Mouse (Mus musculus): ENCODE measurements around the gene Utp4. TPM values are rescaled to one million over a fixed set of nuclear protein-coding genes. Genes with fewer than 3 reads are reported as not detected.
"Not testable (repeated sequence)": the region's sequence is repeated elsewhere in the genome, so short reads cannot be mapped to it uniquely, and the experiment has no call there.

Utp4 gene
- polyA plus RNA-seq, 1 experiment from 2014 or later: 42.5 TPM

DNA sequence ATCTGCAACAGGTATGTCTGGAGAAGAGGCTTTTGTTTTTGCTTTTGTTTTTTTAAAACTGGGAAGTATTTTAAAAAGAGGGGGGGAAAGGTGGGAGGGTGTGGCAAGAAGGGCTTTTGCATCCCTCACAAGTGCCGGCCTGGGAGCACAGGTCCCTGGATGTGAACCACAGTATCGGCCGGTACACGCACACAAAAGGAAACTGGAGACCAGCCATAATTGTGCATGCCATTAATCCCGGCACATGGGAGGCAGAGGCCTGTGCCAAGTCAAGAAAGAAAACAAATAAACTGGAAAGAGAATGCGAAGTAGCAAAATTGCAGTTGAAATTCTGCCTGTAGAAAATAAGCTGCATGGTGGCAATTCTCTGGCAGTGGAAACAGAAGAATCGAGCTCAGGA is 14.9 kb downstream of the Utp4 start:
- Histone ChIP-seq H3K36me3 (peaks cover 50% of the 10 kb centered on the region), H3K27ac (replicated peaks) (no peak overlapping the region), H3K4me3 (no peak overlapping the region), H3K27me3 (no peaks in the 10 kb centered on the region), H3K4me2 (no peak overlapping the region), H3K9me3 (no peaks in the 10 kb centered on the region), H3K4me1 (replicated peaks) (no peaks in the 10 kb centered on the region), H3K9ac (no peak overlapping the region)
- ATAC-seq (ENCODE audit: low FRiP score, low read depth): no peak
- 84% methylated on average over 7 of the region's 7 CpGs for whole genome bisulfite sequencing

GRCm38 (mm10) chr8:106913631-106914030 is 20.2 kb downstream of the Utp4 start:
- peaks cover 63% of the 10 kb centered on the region for H3K36me3 ChIP-seq
- H3K4me3 ChIP-seq: no peak overlapping the region
- no peak for ATAC-seq (ENCODE audit: low FRiP score, low read depth)
- WGBS: 96% methylated on average over 10 of the region's 10 CpGs
- H3K4me2 ChIP-seq: no peak overlapping the region
- no peaks in the 10 kb centered on the region for H3K27me3 ChIP-seq
- no peaks in the 10 kb centered on the region for H3K9me3 ChIP-seq
- H3K9ac ChIP-seq: no peak overlapping the region
- H3K27ac ChIP-seq (replicated peaks): no peak overlapping the region
- H3K4me1 ChIP-seq (replicated peaks): no peaks in the 10 kb centered on the region

GRCm38 (mm10) chr8:106919721-106920394 is 26.4 kb downstream of the Utp4 start:
- no peaks in the 10 kb centered on the region for H3K4me1 ChIP-seq (replicated peaks)
- H3K9ac ChIP-seq: no peak overlapping the region
- H3K4me2 ChIP-seq: no peak overlapping the region
- no peak overlapping the region for H3K4me3 ChIP-seq
- H3K9me3 ChIP-seq: no peaks in the 10 kb centered on the region
- peaks cover 69% of the 10 kb centered on the region for H3K36me3 ChIP-seq
- no peak overlapping the region for H3K27ac ChIP-seq (replicated peaks)
- ATAC-seq (ENCODE audit: low FRiP score, low read depth): no peak; the same call in 1 of the 2 replicates
- no peaks in the 10 kb centered on the region for H3K27me3 ChIP-seq
- 89% methylated on average over 8 of the region's 8 CpGs for WGBS

GRCm38 (mm10) chr8:106920395-106920741 is 26.9 kb downstream of the Utp4 start:
- no peaks in the 10 kb centered on the region for H3K27me3 ChIP-seq
- 97% methylated on average over 5 of the region's 5 CpGs for WGBS
- peaks cover 64% of the 10 kb centered on the region for H3K36me3 ChIP-seq
- H3K9me3 ChIP-seq: no peaks in the 10 kb centered on the region
- H3K27ac ChIP-seq (replicated peaks): no peak overlapping the region
- no peak for ATAC-seq (ENCODE audit: low FRiP score, low read depth)
- H3K4me2 ChIP-seq: no peak overlapping the region
- H3K4me1 ChIP-seq (replicated peaks): no peaks in the 10 kb centered on the region
- H3K4me3 ChIP-seq: no peak overlapping the region
- no peak overlapping the region for H3K9ac ChIP-seq

DNA sequence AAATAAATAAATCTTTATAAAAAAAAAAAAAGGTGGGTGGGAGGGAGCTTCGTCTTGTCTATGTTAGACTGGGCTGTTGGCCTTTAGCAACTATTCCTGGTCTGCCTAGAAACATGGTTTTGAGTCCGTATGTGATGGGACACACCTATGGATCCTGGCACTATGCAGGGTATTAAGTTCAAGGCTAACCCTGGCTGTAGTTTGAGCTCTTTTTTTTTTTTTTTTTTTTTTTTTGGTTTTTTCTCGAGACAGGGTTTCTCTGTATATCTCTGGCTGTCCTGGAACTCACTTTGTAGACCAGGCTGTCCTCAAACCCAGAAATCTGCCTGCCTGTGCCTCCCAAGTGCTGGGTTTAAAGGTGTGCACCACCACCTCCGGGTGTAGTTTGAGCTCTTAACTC is 30.6 kb downstream of the Utp4 start:
- H3K9ac ChIP-seq: no peak overlapping the region
- H3K4me1 ChIP-seq (replicated peaks): no peaks in the 10 kb centered on the region
- no peak for ATAC-seq (ENCODE audit: low FRiP score, low read depth)
- H3K9me3 ChIP-seq: no peaks in the 10 kb centered on the region
- H3K27ac ChIP-seq (replicated peaks): no peak overlapping the region
- no peak overlapping the region for H3K4me2 ChIP-seq
- 83% methylated on average over 4 of the region's 4 CpGs for WGBS
- H3K36me3 ChIP-seq: peaks cover 28% of the 10 kb centered on the region
- H3K4me3 ChIP-seq: no peak overlapping the region
- no peaks in the 10 kb centered on the region for H3K27me3 ChIP-seq

- Histone ChIP-seq H3K4me1 (replicated peaks) (no peaks in the 10 kb centered on the region), H3K9me3 (no peaks in the 10 kb centered on the region), H3K4me2 (no peak overlapping the region), H3K36me3 (peaks cover 20% of the 10 kb centered on the region), H3K9ac (no peak overlapping the region), H3K27ac (replicated peaks) (no peak overlapping the region), H3K4me3 (no peak overlapping the region), H3K27me3 (no peaks in the 10 kb centered on the region)
- WGBS: 87% methylated on average over 8 of the region's 8 CpGs
- ATAC-seq (ENCODE audit: low FRiP score, low read depth): no peak
Measured at GRCm38 (mm10) chr8:106924904-106925349, 31.5 kb downstream of the Utp4 start.

GRCm38 (mm10) chr8:106925446-106925845 is 32.0 kb downstream of the Utp4 start:
- H3K4me3 ChIP-seq: no peak overlapping the region
- WGBS: 92% methylated on average over 4 of the region's 4 CpGs
- H3K9ac ChIP-seq: no peak overlapping the region
- ATAC-seq (ENCODE audit: low FRiP score, low read depth): no peak
- H3K4me1 ChIP-seq (replicated peaks): no peaks in the 10 kb centered on the region
- H3K36me3 ChIP-seq: peaks cover 18% of the 10 kb centered on the region
- no peaks in the 10 kb centered on the region for H3K27me3 ChIP-seq
- no peak overlapping the region for H3K27ac ChIP-seq (replicated peaks)
- no peaks in the 10 kb centered on the region for H3K9me3 ChIP-seq
- H3K4me2 ChIP-seq: no peak overlapping the region

- no peaks in the 10 kb centered on the region for H3K9me3 ChIP-seq
- WGBS: 53% methylated on average over 4 of the region's 4 CpGs
Measured at GRCm38 (mm10) chr8:106927247-106927646, 33.8 kb downstream of the Utp4 start.

GRCm38 (mm10) chr8:106928182-106928581 is 34.7 kb downstream of the Utp4 start:
- H3K4me3 ChIP-seq; H3K36me3 ChIP-seq; H3K4me1 ChIP-seq (replicated peaks); H3K27ac ChIP-seq (replicated peaks); H3K27me3 ChIP-seq; H3K9ac ChIP-seq; H3K9me3 ChIP-seq; ATAC-seq (ENCODE audit: low FRiP score, low read depth); H3K4me2 ChIP-seq: not testable (repeated sequence)
- 91% methylated on average over 11 of the region's 11 CpGs for WGBS

More at GRCm38 (mm10) chr8:106927247-106927646, 33.8 kb downstream of the Utp4 start:
- Histone ChIP-seq H3K4me1 (replicated peaks) (peaks cover under 1% of the 10 kb centered on the region), H3K27me3 (0 out of 2 replicates have a peak, but pooled peaks cover 5% of the 10 kb centered on the region), H3K36me3 (peaks cover 13% of the 10 kb centered on the region), H3K4me2 (no peak overlapping the region), H3K27ac (replicated peaks) (no peak overlapping the region), H3K9ac (no peak overlapping the region), H3K4me3 (no peak overlapping the region)
- ATAC-seq (ENCODE audit: low FRiP score, low read depth): no peak

DNA sequence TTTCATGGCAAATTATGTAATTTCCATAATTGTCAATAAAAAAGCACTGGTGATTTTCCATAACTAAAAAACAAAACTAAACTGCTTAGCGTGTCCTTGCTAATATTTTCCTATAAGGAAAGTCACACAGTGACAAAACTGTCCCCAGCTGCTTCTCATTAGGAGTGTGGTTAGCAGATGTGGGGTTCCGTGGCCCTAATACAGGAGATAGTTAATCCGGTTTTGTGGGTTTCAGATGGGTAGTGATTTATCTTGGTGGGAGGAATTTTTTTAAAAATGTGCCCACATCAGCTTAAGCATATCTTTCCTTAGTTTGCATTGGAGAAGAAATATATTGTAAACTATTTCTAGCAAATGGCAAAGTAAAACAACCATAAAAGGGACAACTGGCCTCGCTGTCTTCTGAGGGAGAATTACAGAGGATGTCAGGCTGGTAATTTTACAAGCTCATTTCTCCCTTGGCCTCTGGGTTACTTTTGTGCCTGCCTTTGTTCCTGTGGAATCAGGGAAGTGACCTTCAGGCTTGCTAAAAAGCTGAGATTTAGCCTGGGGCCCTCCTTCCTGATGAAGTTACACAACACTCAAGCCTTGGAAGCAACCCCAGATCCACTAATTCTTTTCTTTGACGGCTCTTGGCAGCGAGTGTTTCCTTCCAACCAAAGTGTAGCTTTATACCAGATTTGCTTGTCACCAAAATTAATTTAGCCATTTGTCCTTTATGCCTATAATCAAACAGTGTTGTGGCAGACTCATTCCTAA is 35.9 kb downstream of the Utp4 start:
- no peak overlapping the region for H3K27ac ChIP-seq (replicated peaks)
- H3K9ac ChIP-seq: no peak overlapping the region
- H3K36me3 ChIP-seq: no peaks in the 10 kb centered on the region
- H3K27me3 ChIP-seq: peaks cover 9% of the 10 kb centered on the region; the same call in 1 of the 2 replicates
- ATAC-seq (ENCODE audit: low FRiP score, low read depth): no peak
- no peaks in the 10 kb centered on the region for H3K9me3 ChIP-seq
- no peak overlapping the region for H3K4me3 ChIP-seq
- H3K4me1 ChIP-seq (replicated peaks): peaks cover 6% of the 10 kb centered on the region
- H3K4me2 ChIP-seq: no peak overlapping the region
- WGBS: 66% methylated on average over 6 of the region's 6 CpGs

GRCm38 (mm10) chr8:106929921-106930320 is 36.5 kb downstream of the Utp4 start:
- H3K27me3 ChIP-seq: peaks cover 9% of the 10 kb centered on the region; the same call in 1 of the 2 replicates
- H3K9ac ChIP-seq: no peak overlapping the region
- H3K4me3 ChIP-seq: no peak overlapping the region
- H3K36me3 ChIP-seq: no peaks in the 10 kb centered on the region
- WGBS: 83% methylated on average over 5 of the region's 5 CpGs
- no peak for ATAC-seq (ENCODE audit: low FRiP score, low read depth)
- no peak overlapping the region for H3K4me2 ChIP-seq
- H3K4me1 ChIP-seq (replicated peaks): peaks cover 6% of the 10 kb centered on the region
- H3K9me3 ChIP-seq: no peaks in the 10 kb centered on the region
- H3K27ac ChIP-seq (replicated peaks): no peak overlapping the region

- H3K4me3 ChIP-seq: peak overlapping the region; percentile 17
- H3K4me1 ChIP-seq (replicated peaks): peaks cover 19% of the 10 kb centered on the region
- 12% methylated on average over 22 of the region's 22 CpGs for WGBS
- no peak for ATAC-seq (ENCODE audit: low FRiP score, low read depth)
- no peaks in the 10 kb centered on the region for H3K9me3 ChIP-seq
- no peak overlapping the region for H3K27ac ChIP-seq (replicated peaks)
- H3K9ac ChIP-seq: 0 out of 2 replicates have a peak overlapping the region, but pooled peaks have one; percentile 0
- peaks cover 9% of the 10 kb centered on the region; the same call in 1 of the 2 replicates for H3K27me3 ChIP-seq
- H3K36me3 ChIP-seq: no peaks in the 10 kb centered on the region
- peak overlapping the region; percentile 43 for H3K4me2 ChIP-seq
Measured at GRCm38 (mm10) chr8:106932376-106933065, 39.1 kb downstream of the Utp4 start.
